Mouse (Mus musculus) cortical plate, adult 2 months (tissue): ENCODE results near the gene Slc6a19.

Experiments used
- CTCF ChIP-seq: fragments of 200-500 bp; IDR thresholded peaks from 2 replicates; pipeline ENCODE4 v1.5.1; 2011; ENCODE audit warnings: mild to moderate bottlenecking, control low read depth, low read length; ENCODE audit not compliant: insufficient read depth; ENCODE audit errors: extremely low read depth
- POLR2A ChIP-seq: fragments of 200-500 bp; IDR thresholded peaks from 2 replicates; pipeline ENCODE4 v1.6.1; 2011; ENCODE audit warnings: mild to moderate bottlenecking, low read length, control low read depth; ENCODE audit not compliant: insufficient read depth; ENCODE audit errors: extremely low read depth

DNA sequence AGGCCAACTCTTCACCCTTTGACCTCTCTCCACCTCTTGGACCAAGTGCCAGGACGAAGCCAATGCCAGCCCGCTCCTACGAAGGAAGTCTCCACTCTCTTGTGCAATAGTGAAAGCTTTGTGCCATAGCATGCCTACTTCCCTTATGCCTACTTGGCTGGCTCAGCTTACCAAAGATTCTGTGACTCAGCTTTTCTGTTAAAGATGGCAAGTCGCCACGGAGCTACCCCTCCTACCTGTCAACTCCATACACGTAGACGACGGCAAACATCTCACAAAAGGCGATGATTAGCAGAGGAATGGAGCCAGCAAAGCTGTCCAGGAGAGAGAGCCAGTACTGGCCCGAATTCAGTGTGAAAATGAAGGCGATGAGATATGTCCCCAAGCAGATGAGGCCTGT is 21.0 kb downstream of the Slc6a19 start:
- TF ChIP-seq CTCF: no peak
- TF ChIP-seq POLR2A: no peak
